Mouse (Mus musculus) layer of hippocampus, postnatal 14 days (tissue): Measurements from ENCODE around the gene Gm42674. TPM values are rescaled to one million over a fixed set of nuclear protein-coding genes. Genes with fewer than 3 reads are reported as not detected.

Experiments
- DNase-seq, 2 experiments: peaks; one replicate each; pipeline ENCODE4 v3.0.0; 2021 to 2022; ENCODE audit warnings: low spot score in 2 of 2, mixed read lengths in 1 of 2
- long read RNA-seq, 2 experiments: library from polyadenylated mRNA; stranded (forward); transcript quantifications; one replicate each; pipeline ENCODE4 v2.0.0; 2021
- total RNA-seq, 2 experiments: library from RNA; stranded (reverse); gene quantifications; 2 replicates each; pipeline ENCODE4 v1.2.3; 2021

The Gm42674 gene
- total RNA-seq = not detected
- long read RNA-seq, experiment 1 = 0 reads
- long read RNA-seq, experiment 2 = 0 reads

DNA sequence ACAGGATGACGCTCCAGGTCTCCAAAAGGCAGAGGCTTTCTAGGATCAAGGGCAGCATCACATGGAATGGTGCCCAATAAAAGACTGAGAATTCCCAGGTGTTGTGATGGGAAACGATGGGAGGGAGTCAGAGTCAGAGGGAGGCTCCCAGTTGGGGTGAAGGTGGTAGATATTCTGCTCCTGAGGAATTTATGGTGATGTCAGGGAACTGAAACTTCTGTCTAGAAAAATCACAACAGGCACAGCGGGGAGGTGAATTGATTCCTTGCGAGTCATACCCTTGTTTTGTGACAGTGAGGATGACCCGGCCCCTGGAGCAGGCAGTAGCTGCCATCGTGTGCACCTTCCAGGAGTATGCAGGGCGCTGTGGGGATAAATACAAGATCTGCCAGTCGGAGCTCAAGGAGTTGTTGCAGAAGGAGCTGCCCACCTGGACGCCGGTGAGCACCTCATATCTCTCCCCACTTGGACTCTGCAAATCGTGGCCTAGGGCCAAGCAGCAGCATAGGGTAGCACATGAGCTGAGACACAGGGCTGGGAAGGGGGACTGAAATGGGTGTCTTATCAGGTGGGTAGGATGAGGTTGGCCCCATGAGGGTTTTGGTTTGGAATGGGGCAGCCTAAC lies at the start of gene Gm42674:
Gene Gm42674 (plus strand): TSS at position 419 of the 625 bp plus-strand sequence.
- no peak for DNase-seq

DNA sequence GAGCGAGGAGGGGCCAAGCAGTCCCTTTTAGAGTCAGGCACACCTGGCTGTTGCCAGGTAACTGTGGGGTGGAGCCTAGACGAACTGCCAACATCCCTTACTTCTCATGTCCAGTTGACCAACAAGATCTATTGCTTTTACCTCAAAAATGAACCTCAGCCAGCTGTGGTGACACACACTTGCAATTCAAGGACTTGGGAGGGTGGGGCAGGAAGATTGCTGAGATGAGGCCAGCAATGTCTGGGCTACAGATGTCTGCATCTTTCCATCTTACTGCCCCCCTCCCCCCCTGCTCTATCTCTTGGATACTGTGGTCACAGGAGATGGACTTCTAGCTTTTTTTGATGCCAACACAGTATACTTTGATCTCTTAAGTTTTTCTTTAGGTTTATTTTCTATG lies 49.5 kb upstream of the Gm42674 start:
- DNase-seq = no peak

DNA sequence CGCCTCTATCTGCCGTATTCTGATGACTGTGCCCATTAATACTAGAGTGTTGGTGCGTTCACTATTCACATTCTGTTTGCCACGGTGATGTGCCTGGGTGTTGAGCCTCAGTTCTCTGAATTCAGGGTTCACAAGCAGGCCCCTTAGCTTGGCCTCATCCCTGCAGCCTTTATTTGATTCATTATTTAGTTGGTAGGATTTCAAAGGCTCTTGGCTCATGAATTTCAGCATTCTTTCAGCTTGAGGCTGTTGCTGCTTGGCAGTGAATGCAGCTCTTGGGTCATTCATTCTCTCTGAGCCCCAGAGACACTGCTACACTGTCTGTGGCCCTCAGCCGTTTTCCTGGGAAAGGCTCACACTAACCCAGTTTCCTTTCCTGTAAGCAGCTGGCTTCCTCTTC lies 45.8 kb upstream of the Gm42674 start:
- DNase-seq = peak in 1 of 2 experiments; percentile 84

DNA sequence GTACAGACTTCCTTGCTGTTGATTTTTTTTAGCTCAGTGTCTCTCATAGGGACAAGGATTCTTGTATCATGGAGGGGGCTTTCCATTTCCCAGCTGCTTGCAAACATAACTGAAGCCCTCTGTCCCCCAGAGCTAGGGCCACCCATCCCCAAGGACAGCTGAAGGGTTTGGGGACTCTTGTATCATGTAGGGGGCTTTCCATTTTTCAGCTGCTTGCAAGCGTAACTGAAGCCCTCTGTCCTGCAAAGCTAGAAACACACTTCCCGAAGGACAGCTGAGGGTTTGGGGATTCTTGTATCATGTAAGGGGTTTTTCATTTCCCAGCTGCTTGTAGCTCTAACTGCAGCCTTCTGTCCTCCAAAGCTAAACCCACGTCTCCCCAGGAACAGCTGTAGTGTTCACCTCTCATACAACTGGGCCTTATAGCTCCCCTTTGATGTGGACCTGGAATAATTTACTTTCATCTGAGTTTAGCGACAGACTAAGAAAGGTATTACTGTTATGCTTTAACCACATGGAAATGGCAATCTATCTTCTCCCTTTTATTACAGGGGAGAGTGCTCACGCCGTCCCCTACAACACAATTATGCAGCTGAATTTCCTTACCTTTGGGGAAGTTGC lies 41.6 kb upstream of the Gm42674 start, which contains the start of gene S100a3:
Gene S100a3 (plus strand): TSS at position 571 of the 621 bp plus-strand sequence.
- no peak for DNase-seq

DNA sequence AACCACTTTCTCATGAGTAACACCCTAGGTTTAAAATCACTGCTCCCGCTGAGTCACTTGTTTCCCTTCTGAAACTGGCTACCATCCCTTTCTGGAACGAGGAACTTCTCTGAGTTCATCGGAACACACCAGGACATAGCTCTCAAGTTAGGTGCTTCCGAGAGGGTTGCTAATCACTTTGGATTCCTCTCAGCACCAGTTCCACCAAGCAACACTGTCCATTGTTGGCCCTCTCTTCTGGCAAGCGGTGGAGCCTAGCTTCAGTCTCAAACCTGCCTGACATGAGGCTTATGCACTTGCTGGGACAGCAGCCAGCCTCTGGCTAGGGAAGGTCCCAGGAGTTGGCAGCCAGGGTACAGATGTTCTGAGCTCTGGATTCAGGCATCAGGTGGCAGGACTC lies 27.0 kb upstream of the Gm42674 start:
- DNase-seq = peak in 1 of 2 experiments; percentile 12

DNA sequence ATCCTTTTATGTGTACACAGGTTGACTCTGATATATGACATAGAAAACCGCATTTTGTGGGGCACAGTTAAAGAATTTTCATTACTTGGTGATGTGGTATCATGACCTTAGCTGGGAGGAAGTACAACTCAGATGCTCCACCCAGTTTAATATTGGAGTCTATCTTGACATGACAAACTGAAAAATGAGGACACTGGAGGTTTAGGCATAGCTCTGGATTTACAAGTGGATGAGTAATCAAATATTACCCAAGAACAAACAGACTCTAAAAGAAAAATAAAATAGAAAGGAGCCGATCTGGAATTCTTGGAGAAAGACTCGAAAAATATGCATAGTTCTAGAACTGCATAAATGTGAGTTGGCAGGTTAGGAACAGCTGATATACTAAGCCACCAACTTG lies 26.4 kb upstream of the Gm42674 start:
- DNase-seq = no peak

DNA sequence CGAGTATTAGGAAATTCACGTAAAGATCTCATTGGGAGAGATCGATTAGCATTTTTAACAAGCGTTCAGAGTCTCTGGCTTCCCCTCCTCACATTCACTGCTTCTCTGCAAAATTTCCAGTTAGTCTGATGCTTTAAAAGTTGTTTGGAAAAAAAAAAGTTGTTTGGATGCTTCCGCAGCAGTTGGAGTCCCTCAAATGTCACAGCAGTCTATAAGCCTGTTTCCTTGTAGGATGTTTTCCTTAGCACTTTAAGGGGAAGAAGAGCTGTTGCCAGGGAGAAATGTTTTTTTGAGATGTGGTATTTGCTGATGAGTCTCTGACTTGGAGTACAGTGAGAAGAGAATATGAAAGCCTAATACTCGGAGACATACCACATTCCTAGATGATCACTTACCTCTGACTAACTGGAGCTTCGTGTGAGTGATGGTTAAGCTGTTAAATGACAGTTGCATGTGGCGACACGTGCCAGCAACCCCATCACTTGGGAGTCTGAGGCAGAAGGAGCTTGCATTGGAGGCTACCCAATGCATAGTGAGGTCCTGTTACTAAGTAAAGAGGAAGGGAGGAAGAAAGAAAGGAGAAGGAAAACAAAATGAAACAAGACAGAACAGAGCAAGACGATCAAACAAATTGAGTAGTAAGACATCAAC lies 25.2 kb upstream of the Gm42674 start:
- no peak for DNase-seq

DNA sequence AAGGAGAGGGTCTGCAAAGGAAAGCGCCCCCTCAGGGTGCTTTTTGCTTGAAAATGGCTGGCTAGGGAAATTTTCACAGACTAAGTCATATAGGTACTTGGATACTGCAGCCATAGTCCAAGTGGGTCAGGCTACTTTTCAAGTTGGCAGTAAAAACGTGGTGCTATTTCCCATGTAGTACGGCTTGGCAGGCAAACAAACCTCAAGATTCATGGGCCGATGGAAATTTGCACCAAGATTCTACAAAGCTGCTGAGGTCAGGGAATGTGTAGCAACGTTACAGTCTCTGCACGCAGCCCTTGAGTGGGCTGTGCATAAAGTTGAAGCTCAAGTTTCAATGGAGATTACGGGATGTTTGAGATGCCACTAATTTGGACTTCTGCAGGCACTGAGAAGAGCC lies 22.3 kb upstream of the Gm42674 start:
- no peak for DNase-seq

DNA sequence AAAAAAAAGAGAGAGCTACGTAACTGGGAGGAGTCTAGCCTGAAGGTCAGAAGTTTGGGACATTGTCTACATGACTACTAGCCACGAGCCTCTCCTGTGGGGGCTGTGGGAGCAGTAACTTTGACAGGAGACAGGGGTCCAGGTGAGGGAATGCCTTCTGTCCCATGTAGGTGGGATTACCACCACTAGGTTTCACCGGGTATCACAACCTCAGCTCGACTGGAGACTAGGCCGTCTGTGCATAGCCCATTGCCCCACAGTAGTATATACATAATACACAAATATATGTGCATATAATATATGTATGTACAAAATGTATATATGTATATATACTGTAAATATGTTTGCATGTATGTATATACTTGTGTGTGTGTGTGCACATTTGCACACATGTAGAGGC lies 20.6 kb upstream of the Gm42674 start:
- DNase-seq = no peak

DNA sequence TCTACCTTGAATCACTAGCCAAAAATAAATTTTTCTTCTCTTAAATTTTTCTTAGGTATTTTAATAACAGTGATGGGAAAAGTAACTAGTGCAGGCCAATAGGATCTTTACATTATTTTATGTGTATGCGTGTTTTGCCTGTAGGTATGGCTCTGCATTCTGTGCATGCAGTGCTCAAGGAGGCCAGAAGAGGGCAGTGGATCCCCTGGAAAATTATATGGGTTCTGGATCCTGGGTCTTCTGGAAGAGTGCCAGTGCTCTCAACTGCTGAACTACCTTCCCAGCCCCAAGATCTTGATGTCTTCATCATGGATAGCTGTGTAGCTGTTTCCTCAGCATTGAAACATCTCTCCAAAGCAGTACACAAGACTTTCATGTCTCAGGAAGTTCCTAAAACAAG lies 19.5 kb upstream of the Gm42674 start:
- no peak for DNase-seq

DNA sequence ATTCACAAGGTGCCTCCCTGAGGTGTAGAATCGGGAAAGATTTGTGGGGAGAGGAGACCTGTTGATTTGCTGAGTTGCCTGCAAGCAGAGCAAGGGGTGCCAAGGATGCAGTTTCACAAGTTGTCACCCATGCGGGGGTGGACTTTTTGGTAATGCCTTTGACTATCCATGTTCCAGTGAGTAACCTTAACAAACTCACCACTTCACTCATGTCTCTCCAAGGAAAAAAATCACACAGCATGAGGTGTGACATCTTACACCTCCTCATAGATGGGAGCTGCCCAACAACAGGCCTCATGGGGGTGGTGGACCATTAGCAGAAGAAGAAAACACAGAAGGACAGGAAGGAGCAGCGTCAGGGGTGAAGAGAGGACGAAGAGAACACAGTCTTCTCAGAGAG lies 19.1 kb upstream of the Gm42674 start:
- no peak for DNase-seq

DNA sequence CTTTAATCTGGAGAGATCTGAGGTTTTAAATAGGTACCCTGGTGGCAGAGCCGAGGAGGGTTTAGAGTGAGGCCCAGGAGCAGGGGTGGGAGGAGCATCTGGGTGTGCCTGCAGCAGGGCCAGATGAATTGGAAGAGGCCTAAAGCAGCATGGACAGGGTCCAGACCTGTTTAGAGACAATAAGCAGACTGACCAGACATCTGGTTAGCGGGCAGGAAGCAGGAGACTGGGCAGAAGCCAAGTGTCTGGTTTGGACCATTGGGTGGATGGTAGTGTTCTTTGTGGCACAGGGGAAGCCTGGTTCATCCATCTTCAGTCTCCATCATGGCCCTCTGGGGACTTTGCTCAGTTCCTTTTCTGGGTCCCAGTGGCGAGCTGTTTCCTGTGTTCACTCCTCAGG lies 17.8 kb upstream of the Gm42674 start:
- no peak for DNase-seq

DNA sequence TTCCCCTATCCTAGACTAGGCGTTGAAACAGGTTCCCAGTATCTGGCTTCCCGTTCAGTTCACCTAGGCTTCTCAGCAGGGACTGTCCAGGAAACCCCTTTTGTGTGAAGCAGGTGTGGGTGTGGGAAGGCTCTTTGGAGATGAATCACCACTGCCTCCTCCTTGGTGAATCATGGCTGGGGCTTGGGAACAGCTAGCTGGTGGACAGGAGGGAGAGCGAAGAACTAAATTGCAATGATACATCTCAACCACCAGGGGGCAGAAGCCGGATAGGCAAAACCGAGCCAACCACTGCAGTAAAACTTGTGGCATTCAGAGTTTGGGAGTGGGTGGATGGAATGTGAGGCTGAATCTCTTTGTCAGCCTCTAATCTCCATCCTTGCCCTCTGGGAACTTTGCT lies 16.1 kb upstream of the Gm42674 start:
- DNase-seq = peak; percentile 67 to 78

DNA sequence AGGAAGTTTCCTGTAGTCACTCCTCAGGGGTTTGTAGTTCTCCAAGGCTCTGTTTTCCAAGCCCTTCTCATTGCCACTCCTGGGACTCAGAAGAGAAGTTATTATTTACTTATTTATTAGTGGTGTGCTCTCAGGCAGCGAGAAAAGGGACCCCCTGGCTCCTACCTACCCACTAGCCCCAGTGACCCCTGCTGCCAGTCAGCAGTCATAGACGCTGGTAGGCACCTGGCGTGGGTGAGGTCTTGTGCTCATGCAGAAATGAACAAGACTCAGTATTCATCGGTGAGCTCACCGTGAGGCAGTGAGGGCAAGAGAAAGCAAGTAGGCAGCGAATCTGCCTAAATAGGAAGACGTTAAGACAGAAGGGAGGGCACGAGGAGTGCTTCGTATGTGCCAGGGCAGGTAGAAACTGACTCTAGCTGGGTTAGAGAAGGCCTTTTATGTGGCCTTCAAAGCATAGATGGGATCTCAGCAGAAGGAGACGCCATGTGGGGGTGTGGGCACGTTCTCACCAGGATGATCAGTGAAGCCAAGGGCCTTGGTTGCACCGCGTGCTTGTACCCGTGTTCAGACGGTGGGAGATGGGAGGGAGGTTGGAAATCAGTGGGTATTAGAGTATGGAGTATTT lies 15.6 kb upstream of the Gm42674 start:
- DNase-seq = no peak

DNA sequence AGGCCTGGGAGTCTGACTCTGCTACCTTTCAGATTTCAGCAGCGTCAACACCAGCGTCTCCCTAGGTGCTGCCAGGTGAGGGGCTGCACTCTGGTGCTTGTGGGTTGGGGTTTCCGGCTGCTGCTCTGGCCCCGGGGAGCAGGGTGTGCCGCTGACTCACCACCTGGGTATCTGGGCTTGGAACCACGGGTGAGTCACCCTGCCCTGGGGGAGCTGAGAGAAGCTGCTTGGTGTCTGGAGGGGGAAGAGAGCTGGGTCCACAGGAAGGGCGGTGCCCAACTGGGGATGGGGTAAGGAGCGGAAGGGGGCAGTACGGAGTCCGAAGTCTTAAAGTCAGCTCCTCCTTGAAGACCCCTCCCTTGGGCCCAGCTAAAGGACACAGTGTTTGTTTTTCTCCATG lies 14.8 kb upstream of the Gm42674 start:
- DNase-seq = no peak

DNA sequence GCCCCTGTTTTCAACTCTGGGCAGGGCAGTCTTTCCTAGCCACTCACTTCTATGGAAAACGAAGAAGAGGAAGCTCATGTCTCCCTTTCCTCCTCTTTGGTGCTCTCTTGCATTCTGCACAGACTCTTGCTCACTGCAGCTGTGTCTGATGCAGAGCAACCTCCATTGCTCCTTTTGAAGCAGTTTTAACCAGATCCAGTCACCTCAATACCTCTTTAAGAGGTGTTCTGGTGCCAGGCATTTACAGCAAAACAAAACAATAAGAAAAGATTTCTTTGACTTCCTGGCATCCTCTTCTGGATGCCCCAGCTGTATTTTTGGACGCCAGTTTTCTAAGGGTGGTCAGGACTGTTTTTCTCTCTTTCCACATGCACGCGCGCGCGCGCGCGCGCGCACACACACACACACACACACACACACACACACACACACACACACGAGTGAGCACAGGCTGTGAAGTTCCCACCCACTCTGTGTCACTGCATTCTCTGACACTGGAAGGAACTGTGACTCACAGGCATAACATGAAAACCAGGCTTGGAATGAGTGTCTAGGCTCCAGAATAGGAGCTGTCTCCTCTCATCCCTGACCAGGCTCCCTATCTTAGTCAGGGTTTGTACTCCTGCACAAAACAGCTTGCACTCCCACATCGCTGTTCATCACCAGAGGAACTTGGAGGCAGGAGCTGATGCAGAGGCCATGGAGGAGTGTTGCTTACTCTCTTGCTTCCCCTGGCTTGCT lies 14.2 kb upstream of the Gm42674 start:
- DNase-seq = no peak

DNA sequence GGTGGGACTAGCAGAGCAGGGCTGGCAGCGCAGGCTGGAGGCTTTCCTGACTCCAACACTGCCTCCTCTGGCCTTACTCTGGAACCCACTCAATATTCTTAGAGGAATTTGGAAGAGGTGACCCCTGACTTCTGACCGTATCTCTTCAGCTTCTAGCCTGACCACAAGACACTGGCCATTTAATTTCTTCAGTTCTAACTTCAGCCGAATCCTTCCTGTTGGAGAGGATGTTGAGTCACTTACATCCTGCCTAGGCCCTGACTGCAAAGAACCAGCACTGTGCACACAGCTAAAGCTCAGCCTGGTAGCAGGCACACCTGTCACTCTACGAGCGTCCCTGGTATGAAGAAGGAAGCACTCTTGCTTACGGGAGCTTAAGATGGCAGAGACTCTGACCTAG lies 12.3 kb upstream of the Gm42674 start:
- no peak for DNase-seq

DNA sequence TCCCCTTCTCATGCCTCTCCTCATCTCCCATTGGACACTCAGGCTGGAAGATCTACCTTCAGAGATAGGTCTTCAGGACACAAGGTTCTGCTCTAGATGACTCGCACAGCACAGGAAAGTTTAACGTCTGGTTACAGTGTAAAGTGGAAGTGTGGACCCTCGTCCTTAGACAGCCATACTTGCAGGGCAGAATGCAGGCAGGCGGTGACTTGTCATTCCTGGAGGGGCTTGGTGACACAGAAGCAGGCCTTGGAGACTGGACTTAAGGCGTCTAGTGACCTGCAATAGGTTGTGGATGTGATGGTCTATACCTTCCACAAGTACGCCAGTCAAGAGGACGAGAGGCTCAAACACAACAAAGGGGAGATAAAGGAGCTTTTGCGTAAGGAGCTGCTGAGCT lies 11.8 kb upstream of the Gm42674 start, which contains the start of gene S100a2:
Gene S100a2 (plus strand): TSS at position 301 of the 400 bp plus-strand sequence.
- no peak for DNase-seq

DNA sequence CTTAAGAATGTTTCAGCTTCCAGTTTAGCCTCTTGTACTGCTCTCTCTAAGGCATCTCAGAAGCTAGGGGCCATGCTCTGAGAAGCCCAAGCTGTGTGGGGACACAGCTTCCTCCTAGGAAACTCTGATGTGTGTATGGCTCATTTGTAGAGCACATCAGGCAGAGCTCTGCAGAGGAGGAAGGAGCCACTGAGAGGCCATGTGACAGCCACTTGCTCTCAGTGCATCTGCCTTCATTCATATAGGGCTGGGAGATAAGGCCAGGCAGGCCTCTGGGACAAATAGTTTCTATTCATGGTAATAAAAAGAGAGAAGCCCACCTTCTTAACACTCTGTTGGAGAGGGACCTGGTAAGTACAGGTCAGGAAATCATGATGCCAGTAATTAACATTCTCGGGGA lies 7.2 kb upstream of the Gm42674 start:
- DNase-seq = no peak

DNA sequence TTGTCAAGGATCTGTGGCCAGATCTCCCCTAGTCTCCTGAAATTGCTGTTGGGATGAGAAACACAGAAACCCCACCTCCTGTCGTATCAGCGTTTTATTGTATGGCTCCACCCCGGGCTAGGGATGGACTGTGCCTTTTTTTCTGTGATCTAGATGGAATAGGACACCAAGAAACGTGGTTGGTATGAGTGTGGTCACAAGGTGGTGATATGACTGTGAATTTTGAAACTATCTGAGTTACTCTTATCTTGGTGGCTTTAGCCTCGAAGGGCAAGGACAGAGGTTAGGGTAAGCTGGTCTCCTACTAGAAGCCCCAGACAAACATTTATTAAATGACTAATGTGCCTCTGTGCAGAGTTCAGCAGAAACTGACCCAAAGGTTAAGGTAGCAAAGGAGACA lies 6.1 kb upstream of the Gm42674 start:
- DNase-seq = no peak

DNA sequence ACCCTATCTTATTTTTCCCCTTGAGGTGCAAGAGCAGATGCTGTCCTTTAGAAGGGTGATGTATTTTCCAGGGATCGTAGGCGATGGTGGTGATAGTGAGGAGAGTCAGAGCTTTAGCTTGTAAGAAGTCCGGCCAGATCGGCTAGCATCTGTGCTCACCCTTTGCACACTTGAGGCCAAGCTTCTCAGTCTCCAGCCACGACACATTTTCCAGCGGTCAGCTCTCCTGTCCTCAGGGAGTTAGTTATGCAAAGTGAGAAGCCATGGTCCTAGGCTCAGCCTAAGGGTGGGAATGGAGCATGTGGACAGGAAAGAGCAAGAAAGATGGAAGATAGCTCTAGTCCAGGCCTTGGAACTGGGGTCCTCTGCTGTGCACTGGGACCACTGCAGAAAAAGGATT lies 4.9 kb upstream of the Gm42674 start:
- no peak for DNase-seq
